Mouse (Mus musculus): Measurements from ENCODE around the gene E2f1. TPM values are rescaled to one million over a fixed set of nuclear protein-coding genes. Genes with fewer than 3 reads are reported as not detected.

The E2f1 gene
- polyA plus RNA-seq, 1 experiment: 24.2 TPM

- TF ChIP-seq FLI1 (IDR thresholded peaks at IDR 0.05; ENCODE audit: low read length) (no peak), GATA1 (IDR thresholded peaks at IDR 0.05; ENCODE audit: borderline replicate concordance, low read length) (no peak)
- no peaks in the 10 kb centered on the region for H3K9me3 ChIP-seq
- no peaks in the 10 kb centered on the region for H3K27me3 ChIP-seq (replicated peaks)
- H3K4me1 ChIP-seq: peaks cover 57% of the 10 kb centered on the region
- peaks cover 28% of the 10 kb centered on the region for H3K36me3 ChIP-seq (replicated peaks; ENCODE audit: low read length)
- peak overlapping the region; percentile 96 for H3K4me3 ChIP-seq (replicated peaks)
Measured at GRCm38 (mm10) chr2:154603007-154603637, 33.4 kb upstream of the E2f1 start.

- no peaks in the 10 kb centered on the region for H3K9me3 ChIP-seq
- H3K4me3 ChIP-seq (replicated peaks): no peak overlapping the region
- TF ChIP-seq GATA1 (IDR thresholded peaks at IDR 0.05; ENCODE audit: borderline replicate concordance, low read length) (no peak), FLI1 (IDR thresholded peaks at IDR 0.05; ENCODE audit: low read length) (no peak)
Measured at GRCm38 (mm10) chr2:154601324-154601723, 31.6 kb upstream of the E2f1 start.

GRCm38 (mm10) chr2:154600586-154600985 lies 30.9 kb upstream of the E2f1 start:
- TF ChIP-seq GATA1 (IDR thresholded peaks at IDR 0.05; ENCODE audit: borderline replicate concordance, low read length): no peak
- Histone ChIP-seq H3K4me3 (replicated peaks) (no peak overlapping the region), H3K9me3 (no peaks in the 10 kb centered on the region), H3K36me3 (replicated peaks; ENCODE audit: low read length) (peaks cover 51% of the 10 kb centered on the region), H3K27me3 (replicated peaks) (no peaks in the 10 kb centered on the region), H3K4me1 (peaks cover 79% of the 10 kb centered on the region)

More at GRCm38 (mm10) chr2:154601324-154601723, 31.6 kb upstream of the E2f1 start:
- peaks cover 43% of the 10 kb centered on the region for H3K36me3 ChIP-seq (replicated peaks; ENCODE audit: low read length)
- no peaks in the 10 kb centered on the region for H3K27me3 ChIP-seq (replicated peaks)
- H3K4me1 ChIP-seq: peaks cover 75% of the 10 kb centered on the region

- no peak overlapping the region for H3K4me3 ChIP-seq (replicated peaks)
- H3K9me3 ChIP-seq: peaks cover 3% of the 10 kb centered on the region
- TF ChIP-seq FLI1 (IDR thresholded peaks at IDR 0.05; ENCODE audit: low read length) (no peak), GATA1 (IDR thresholded peaks at IDR 0.05; ENCODE audit: borderline replicate concordance, low read length) (no peak)
- no peaks in the 10 kb centered on the region for H3K27me3 ChIP-seq (replicated peaks)
- peaks cover 62% of the 10 kb centered on the region for H3K4me1 ChIP-seq
- peaks cover 82% of the 10 kb centered on the region for H3K36me3 ChIP-seq (replicated peaks; ENCODE audit: low read length)
Measured at GRCm38 (mm10) chr2:154597399-154597798, 27.7 kb upstream of the E2f1 start.

- TF ChIP-seq GATA1 (IDR thresholded peaks at IDR 0.05; ENCODE audit: borderline replicate concordance, low read length): no peak
- no peak for TF ChIP-seq FLI1 (IDR thresholded peaks at IDR 0.05; ENCODE audit: low read length)
- Histone ChIP-seq H3K9me3 (peaks cover 3% of the 10 kb centered on the region), H3K36me3 (replicated peaks; ENCODE audit: low read length) (peaks cover 90% of the 10 kb centered on the region), H3K4me3 (replicated peaks) (peak overlapping the region; percentile 64), H3K4me1 (peaks cover 50% of the 10 kb centered on the region), H3K27me3 (replicated peaks) (no peaks in the 10 kb centered on the region)
Measured at GRCm38 (mm10) chr2:154595775-154596174, 26.1 kb upstream of the E2f1 start.

- no peak for TF ChIP-seq FLI1 (IDR thresholded peaks at IDR 0.05; ENCODE audit: low read length)
- no peak for TF ChIP-seq GATA1 (IDR thresholded peaks at IDR 0.05; ENCODE audit: borderline replicate concordance, low read length)
- peaks cover 26% of the 10 kb centered on the region for H3K4me1 ChIP-seq
- H3K27me3 ChIP-seq (replicated peaks): no peaks in the 10 kb centered on the region
- H3K4me3 ChIP-seq (replicated peaks): no peak overlapping the region
- H3K36me3 ChIP-seq (replicated peaks; ENCODE audit: low read length): peaks cover 95% of the 10 kb centered on the region
- H3K9me3 ChIP-seq: peaks cover 3% of the 10 kb centered on the region
Measured at GRCm38 (mm10) chr2:154593025-154593424, 23.3 kb upstream of the E2f1 start.

- Histone ChIP-seq H3K27me3 (replicated peaks) (no peaks in the 10 kb centered on the region), H3K4me3 (replicated peaks) (no peak overlapping the region), H3K9me3 (peaks cover 3% of the 10 kb centered on the region), H3K36me3 (replicated peaks; ENCODE audit: low read length) (peaks cover 97% of the 10 kb centered on the region), H3K4me1 (peaks cover 11% of the 10 kb centered on the region)
- no peak for TF ChIP-seq GATA1 (IDR thresholded peaks at IDR 0.05; ENCODE audit: borderline replicate concordance, low read length)
- no peak for TF ChIP-seq FLI1 (IDR thresholded peaks at IDR 0.05; ENCODE audit: low read length)
Measured at GRCm38 (mm10) chr2:154591239-154591638, 21.5 kb upstream of the E2f1 start.

GRCm38 (mm10) chr2:154589051-154589450 lies 19.4 kb upstream of the E2f1 start:
- peaks cover 3% of the 10 kb centered on the region for H3K9me3 ChIP-seq
- H3K27me3 ChIP-seq (replicated peaks): no peaks in the 10 kb centered on the region
- peaks cover 91% of the 10 kb centered on the region for H3K36me3 ChIP-seq (replicated peaks; ENCODE audit: low read length)
- H3K4me3 ChIP-seq (replicated peaks): no peak overlapping the region
- TF ChIP-seq GATA1 (IDR thresholded peaks at IDR 0.05; ENCODE audit: borderline replicate concordance, low read length): no peak
- TF ChIP-seq FLI1 (IDR thresholded peaks at IDR 0.05; ENCODE audit: low read length): no peak
- H3K4me1 ChIP-seq: peaks cover 8% of the 10 kb centered on the region

GRCm38 (mm10) chr2:154586405-154586804 lies 16.7 kb upstream of the E2f1 start:
- peaks cover 23% of the 10 kb centered on the region for H3K4me1 ChIP-seq
- no peak overlapping the region for H3K4me3 ChIP-seq (replicated peaks)
- TF ChIP-seq GATA1 (IDR thresholded peaks at IDR 0.05; ENCODE audit: borderline replicate concordance, low read length) (no peak), FLI1 (IDR thresholded peaks at IDR 0.05; ENCODE audit: low read length) (no peak)
- H3K9me3 ChIP-seq: peaks cover 5% of the 10 kb centered on the region; the same call in 1 of the 2 replicates
- H3K36me3 ChIP-seq (replicated peaks; ENCODE audit: low read length): peaks cover 64% of the 10 kb centered on the region
- H3K27me3 ChIP-seq (replicated peaks): no peaks in the 10 kb centered on the region

GRCm38 (mm10) chr2:154584931-154585601 lies 15.4 kb upstream of the E2f1 start:
- Histone ChIP-seq H3K9me3 (peaks cover 5% of the 10 kb centered on the region; the same call in 1 of the 2 replicates), H3K4me1 (peaks cover 23% of the 10 kb centered on the region), H3K36me3 (replicated peaks; ENCODE audit: low read length) (peaks cover 52% of the 10 kb centered on the region), H3K4me3 (replicated peaks) (no peak overlapping the region), H3K27me3 (replicated peaks) (no peaks in the 10 kb centered on the region)
- TF ChIP-seq FLI1 (IDR thresholded peaks at IDR 0.05; ENCODE audit: low read length): no peak
- no peak for TF ChIP-seq GATA1 (IDR thresholded peaks at IDR 0.05; ENCODE audit: borderline replicate concordance, low read length)

Measured in megakaryocyte, embryonic 14.5 days (primary cell).